Mouse (Mus musculus) gastrocnemius, adult 8-10 months (tissue): ENCODE measurements around the gene Dcaf8. TPM values are rescaled to one million over a fixed set of nuclear protein-coding genes. Genes with fewer than 3 reads are reported as not detected.

Experiments used
- DNase-seq, 2 experiments: peaks; one replicate each; pipeline ENCODE4 v3.0.0; 2022; ENCODE audit warnings: low spot score in 2 of 2
- total RNA-seq, 4 experiments: library from RNA; stranded (reverse); gene quantifications; 2 replicates each; pipeline ENCODE4 v1.2.4; 2022

Dcaf8 gene
- total RNA-seq, 4 experiments from 2014 or later = 197 to 219 (median 208) TPM

GRCm38 (mm10) chr1:172148279-172148954 lies 533 bp downstream of the Dcaf8 start:
- DNase-seq = peak; percentile 20 to 33

GRCm38 (mm10) chr1:172148955-172149815 lies 1.3 kb downstream of the Dcaf8 start:
- no peak for DNase-seq

DNA sequence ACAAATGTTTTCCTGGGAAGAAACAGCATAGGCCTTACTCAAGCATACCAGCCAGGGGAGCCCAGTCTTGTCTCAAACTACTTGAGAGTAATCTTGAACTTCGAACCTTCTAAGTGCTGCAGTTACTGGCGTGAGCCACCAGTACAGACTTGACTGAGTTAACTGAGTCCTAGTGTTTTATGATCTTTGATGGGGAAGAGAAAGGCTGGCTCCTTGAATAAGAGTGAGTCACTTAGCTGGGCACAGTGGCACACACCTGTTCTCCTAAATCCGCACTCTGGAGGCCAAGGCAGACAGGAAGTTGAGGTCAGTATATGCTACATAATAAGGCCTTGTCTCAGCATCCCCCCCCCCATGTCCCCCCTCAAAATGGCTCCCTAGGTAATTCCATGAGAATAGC lies 6.7 kb downstream of the Dcaf8 start:
- no peak for DNase-seq

DNA sequence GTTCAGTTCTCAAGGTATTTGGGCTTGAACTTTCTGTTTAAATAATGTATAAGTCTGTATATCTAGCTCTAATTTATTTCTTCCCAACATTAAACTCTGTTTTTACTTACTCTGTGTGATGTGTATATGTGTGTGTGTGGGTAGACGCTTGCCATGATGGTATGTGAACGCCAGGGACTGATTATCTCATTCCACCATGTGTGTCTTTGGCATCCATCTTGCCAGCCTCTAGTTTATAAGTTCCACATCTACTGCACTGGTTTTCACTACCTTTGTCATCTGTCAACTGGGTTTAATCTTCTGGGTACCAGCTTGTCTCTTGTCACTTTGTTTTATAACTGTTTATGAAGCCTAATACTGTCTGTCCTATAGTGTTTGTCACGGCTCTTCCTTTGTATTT lies 7.6 kb downstream of the Dcaf8 start:
- DNase-seq = no peak

DNA sequence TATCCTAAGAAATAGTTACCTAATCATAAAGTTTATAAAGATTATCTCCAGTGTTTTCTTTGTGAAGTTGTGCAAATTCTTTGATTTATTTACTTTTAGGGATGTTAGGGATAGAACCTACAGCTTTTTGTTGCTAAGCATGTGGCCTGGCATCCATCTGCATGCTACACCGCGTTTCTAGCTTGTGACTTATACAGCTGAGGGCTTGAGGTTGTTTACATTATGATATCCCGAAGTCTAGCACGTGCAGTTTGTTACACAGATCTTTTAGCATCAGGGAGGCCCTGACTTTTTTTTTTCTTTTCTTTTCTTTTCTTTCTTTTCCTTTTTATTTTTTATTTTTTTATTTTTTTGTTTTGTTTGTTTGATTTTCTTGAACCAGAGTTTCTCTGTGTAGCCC lies 12.1 kb downstream of the Dcaf8 start:
- DNase-seq = no peak

GRCm38 (mm10) chr1:172160508-172160907 lies 12.6 kb downstream of the Dcaf8 start:
- no peak for DNase-seq

GRCm38 (mm10) chr1:172162009-172162408 lies 14.1 kb downstream of the Dcaf8 start:
- no peak for DNase-seq

GRCm38 (mm10) chr1:172162959-172163358 lies 15.1 kb downstream of the Dcaf8 start:
- DNase-seq = no peak

DNA sequence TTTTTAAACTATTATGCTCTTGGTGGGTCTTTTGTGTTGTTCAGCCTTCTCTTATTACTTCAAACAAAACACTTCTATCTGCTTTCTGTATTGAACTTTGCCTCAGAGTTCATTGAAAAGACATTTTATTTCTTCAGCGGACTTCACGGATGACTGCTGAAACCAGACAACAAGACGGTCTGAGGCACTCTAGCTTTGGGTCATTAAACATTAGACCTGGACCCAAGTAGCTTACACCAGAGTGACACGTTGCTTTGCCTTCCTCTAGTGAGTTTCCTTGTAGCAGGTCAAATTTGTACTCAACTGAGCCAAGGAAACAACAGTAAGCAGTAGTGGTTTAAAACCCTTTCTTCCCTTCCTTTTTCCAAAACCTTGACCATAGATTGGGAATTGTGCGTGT lies 20.0 kb downstream of the Dcaf8 start:
- DNase-seq = no peak

DNA sequence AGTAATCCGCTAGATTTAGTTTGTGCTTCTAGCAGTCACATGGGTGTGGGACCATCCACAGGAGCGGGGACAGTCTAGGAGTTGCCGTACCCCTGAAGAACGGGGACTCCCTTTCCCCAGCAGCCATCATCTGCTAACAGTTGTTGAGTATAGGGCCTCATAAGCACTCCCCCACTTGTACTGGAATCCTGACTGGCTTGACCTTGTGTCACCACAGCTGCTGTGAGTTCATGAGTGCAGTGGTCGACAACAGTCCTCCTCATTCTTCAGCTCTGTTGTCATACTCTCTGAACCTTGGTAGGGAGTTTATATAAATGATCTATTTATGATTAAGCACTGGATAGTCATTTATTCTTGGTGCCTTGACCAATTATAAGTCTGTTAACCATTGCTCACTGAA lies 21.9 kb downstream of the Dcaf8 start:
- no peak for DNase-seq

DNA sequence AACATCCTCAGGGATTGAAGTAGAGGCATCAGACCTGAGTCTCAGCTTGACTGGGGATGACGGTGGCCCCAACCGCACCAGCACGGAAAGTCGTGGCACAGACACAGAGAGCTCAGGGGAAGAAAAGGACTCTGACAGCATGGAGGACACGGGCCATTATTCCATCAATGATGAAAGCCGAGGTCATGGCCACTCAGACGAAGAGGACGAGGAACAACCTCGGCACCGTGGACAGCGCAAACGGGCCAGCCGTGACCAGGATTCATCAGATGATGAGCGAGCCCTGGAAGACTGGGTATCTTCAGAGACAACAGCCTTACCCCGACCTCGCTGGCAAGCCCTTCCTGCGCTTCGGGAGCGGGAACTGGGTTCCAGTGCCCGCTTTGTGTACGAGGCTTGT lies 24.5 kb downstream of the Dcaf8 start:
- no peak for DNase-seq

- DNase-seq = no peak
These were observed 25.3 kb downstream of the Dcaf8 start for GRCm38 (mm10) chr1:172173181-172173580.

DNA sequence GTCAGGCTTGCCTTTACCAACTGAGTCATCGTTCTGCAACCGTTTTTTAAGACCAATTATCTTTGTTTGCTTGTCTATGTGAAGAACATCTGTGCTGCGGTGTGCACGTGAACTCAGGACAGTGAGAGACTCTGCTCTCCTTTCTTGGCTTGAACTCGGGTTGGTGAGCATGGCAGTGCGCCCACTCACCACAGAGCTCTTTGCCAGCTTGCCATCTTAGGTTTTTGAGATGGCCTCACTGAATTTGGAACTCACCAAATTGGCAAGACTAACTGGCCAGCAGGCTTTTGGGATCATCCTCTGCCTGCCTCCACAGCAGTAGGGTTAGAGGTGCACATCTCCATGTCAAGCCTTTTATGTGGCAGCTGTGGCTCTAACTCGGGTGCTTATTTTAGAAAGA lies 29.9 kb downstream of the Dcaf8 start:
- no peak for DNase-seq

- DNase-seq = no peak
These were observed 31.2 kb downstream of the Dcaf8 start for GRCm38 (mm10) chr1:172179102-172179501.

DNA sequence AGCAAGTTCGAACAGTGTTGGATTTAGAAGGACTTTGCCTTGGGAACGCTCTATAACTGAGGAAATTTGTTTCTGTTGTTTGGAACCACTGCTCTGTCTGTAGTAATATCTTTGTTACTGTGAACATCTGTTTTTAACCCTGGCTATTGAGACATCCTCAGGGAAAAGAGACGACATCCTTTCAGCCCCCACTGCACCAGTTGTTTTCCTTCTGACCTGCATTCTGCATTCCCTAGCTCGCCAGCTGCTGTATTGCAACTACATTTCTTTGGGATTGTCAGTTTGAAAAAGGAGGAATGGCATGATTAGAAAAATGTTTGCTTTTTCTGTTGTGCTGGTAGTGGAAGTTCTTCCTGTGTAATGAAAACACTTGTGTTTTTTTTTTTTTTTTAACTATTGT lies 33.0 kb downstream of the Dcaf8 start:
- DNase-seq = no peak

DNA sequence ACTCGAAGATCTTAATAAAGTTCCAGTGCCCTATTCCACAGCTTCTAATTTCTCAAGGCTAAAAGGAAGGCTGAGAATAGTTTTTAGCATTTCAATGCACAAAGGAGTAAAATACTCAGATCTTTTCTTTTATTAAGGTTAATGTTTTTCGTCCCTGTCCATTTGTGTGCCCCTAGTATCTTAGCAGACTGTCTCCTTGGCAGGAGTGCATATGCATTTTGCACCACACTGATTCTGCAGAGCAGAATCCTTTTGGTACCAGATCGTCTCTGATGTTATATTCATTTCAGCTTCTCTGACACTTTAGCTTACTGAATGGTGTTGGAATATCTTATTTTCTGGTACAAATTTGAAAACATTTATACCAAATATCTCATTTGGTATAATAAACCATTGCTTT lies 33.9 kb downstream of the Dcaf8 start:
- no peak for DNase-seq

DNA sequence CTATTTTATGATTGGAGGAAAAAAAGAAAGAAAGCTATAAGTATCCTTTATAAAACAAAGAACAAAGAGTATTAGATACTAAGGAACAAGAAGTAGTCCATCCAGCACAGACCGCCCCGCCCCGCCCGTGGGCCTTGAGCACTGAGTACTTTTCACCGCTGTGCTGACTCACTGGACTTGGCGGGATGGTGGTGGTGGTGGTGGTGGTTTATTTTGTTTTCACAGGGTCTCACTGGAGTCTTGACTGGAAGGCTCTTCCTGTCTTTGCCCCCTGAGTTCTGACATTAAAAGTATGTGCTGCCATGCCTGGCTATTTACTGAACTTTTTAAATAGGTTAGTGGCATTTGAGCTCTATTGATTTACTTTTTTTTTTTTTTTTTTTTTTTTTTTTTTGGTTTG lies 35.2 kb downstream of the Dcaf8 start:
- DNase-seq = no peak

- DNase-seq = no peak
These were observed 36.0 kb downstream of the Dcaf8 start for GRCm38 (mm10) chr1:172183915-172184314.

GRCm38 (mm10) chr1:172186401-172187289 lies 38.8 kb downstream of the Dcaf8 start:
- no peak for DNase-seq

- DNase-seq = no peak
These were observed 41.0 kb downstream of the Dcaf8 start for GRCm38 (mm10) chr1:172188891-172189290.

- no peak for DNase-seq
These were observed 43.7 kb downstream of the Dcaf8 start for GRCm38 (mm10) chr1:172191578-172191977.

- DNase-seq = no peak
These were observed 44.3 kb downstream of the Dcaf8 start for GRCm38 (mm10) chr1:172192217-172192616.
